Mouse (Mus musculus) megakaryocyte, embryonic 14.5 days (primary cell): Measurements from ENCODE around the gene Mmp28. TPM values are rescaled to one million over a fixed set of nuclear protein-coding genes. Genes with fewer than 3 reads are reported as not detected.

Source experiments
- H3K27me3 ChIP-seq: replicated peaks from 2 replicates; pipeline ENCODE3; 2012; ENCODE audit warnings: inconsistent platforms
- H3K36me3 ChIP-seq: replicated peaks from 2 replicates; pipeline ENCODE3; 2012; ENCODE audit warnings: low read length, inconsistent platforms, mixed read lengths
- H3K4me1 ChIP-seq: 2 replicates; pipeline ENCODE4 v1.6.1; 2012; ENCODE audit warnings: inconsistent platforms
- H3K4me3 ChIP-seq: replicated peaks from 2 replicates; pipeline ENCODE3; 2012; ENCODE audit warnings: moderate library complexity, mild to moderate bottlenecking, inconsistent platforms
- H3K9me3 ChIP-seq: 2 replicates; pipeline ENCODE4 v1.6.1; 2012; ENCODE audit warnings: inconsistent platforms
- FLI1 ChIP-seq: IDR thresholded peaks from 2 replicates; pipeline ENCODE4 v1.6.1; 2012; ENCODE audit warnings: low read length, inconsistent platforms, mixed read lengths
- GATA1 ChIP-seq: IDR thresholded peaks from 3 replicates; pipeline ENCODE4 v1.6.1; 2012; ENCODE audit warnings: mixed read lengths, low read length, inconsistent platforms, borderline replicate concordance
- polyA plus RNA-seq: library from polyadenylated mRNA; stranded (reverse); fragments of >175 nt; gene quantifications from 2 replicates; pipeline ENCODE4 v1.2.3, GENCODE M21; 2012; ENCODE audit warnings: low replicate concordance; ENCODE audit not compliant: insufficient read depth

Gene Mmp28
- 1.3 TPM in 1 of 2 replicates, not detected in the other for polyA plus RNA-seq

DNA sequence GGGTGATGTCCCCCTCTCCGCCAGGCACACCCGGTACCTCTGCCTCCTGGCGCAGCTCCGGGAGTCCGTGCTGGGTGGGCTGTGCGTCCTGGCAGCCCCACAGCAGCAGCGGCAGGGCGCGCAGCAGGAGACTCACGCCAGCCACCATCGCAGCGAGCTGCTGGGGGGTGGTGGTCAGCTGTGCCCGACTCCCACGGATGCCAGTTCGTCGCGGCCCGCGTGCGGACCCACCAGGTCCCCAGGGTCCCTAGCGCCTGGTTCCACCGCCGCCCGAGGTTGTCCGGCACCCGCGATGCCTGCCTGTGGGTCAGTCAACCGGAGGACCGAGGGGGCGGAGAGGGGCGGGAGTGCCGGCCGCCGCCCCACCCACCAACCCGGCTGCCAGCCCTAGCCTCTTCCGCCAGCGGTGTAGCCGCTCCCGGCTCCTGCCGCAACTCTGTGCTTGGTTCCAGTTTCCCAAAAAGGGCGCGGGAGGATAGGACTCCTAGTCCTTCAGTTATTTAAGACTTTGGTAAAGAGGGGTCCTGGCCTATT, at the start of gene Mmp28:
Mmp28 (minus strand) TSS at position 361 of the 534 bp plus-strand sequence.
- Histone ChIP-seq H3K4me1 (peaks cover 34% of the 10 kb centered on the region), H3K27me3 (peaks cover 82% of the 10 kb centered on the region), H3K36me3 (no peaks in the 10 kb centered on the region), H3K9me3 (0 out of 2 replicates have a peak, but pooled peaks cover 5% of the 10 kb centered on the region), H3K4me3 (peak within 1 kb of the TSS; percentile 95)
- TF ChIP-seq FLI1 (no peak), GATA1 (no peak)

- TF ChIP-seq GATA1, result no peak
- no peak for TF ChIP-seq FLI1
- peaks cover 6% of the 10 kb centered on the region for H3K27me3 ChIP-seq
- peaks cover 38% of the 10 kb centered on the region for H3K36me3 ChIP-seq
- H3K4me3 ChIP-seq, result no peak overlapping the region
- peaks cover 1% of the 10 kb centered on the region; the same call in 1 of the 2 replicates for H3K9me3 ChIP-seq
- peaks cover 26% of the 10 kb centered on the region for H3K4me1 ChIP-seq
Observed at GRCm38 (mm10) chr11:83509521-83509920, 46.6 kb upstream of the Mmp28 start.

- no peak overlapping the region for H3K4me3 ChIP-seq
- H3K27me3 ChIP-seq, result no peaks in the 10 kb centered on the region
- H3K36me3 ChIP-seq, result peaks cover 82% of the 10 kb centered on the region
- H3K4me1 ChIP-seq, result peaks cover 17% of the 10 kb centered on the region
- no peaks in the 10 kb centered on the region for H3K9me3 ChIP-seq
- no peak for TF ChIP-seq GATA1
- TF ChIP-seq FLI1, result no peak
Observed at GRCm38 (mm10) chr11:83504308-83504707, 41.4 kb upstream of the Mmp28 start.

GRCm38 (mm10) chr11:83495571-83495970, 32.7 kb upstream of the Mmp28 start:
- H3K4me1 ChIP-seq, result peaks cover 20% of the 10 kb centered on the region
- H3K9me3 ChIP-seq, result no peaks in the 10 kb centered on the region
- H3K36me3 ChIP-seq, result peaks cover 42% of the 10 kb centered on the region
- H3K4me3 ChIP-seq, result no peak overlapping the region
- H3K27me3 ChIP-seq, result no peaks in the 10 kb centered on the region
- TF ChIP-seq FLI1 (no peak), GATA1 (no peak)

- Histone ChIP-seq H3K36me3 (peaks cover 46% of the 10 kb centered on the region), H3K9me3 (no peaks in the 10 kb centered on the region), H3K4me3 (no peak overlapping the region), H3K27me3 (no peaks in the 10 kb centered on the region), H3K4me1 (peaks cover 13% of the 10 kb centered on the region)
- TF ChIP-seq FLI1 (no peak), GATA1 (no peak)
Observed at GRCm38 (mm10) chr11:83491488-83491887, 28.6 kb upstream of the Mmp28 start.

DNA sequence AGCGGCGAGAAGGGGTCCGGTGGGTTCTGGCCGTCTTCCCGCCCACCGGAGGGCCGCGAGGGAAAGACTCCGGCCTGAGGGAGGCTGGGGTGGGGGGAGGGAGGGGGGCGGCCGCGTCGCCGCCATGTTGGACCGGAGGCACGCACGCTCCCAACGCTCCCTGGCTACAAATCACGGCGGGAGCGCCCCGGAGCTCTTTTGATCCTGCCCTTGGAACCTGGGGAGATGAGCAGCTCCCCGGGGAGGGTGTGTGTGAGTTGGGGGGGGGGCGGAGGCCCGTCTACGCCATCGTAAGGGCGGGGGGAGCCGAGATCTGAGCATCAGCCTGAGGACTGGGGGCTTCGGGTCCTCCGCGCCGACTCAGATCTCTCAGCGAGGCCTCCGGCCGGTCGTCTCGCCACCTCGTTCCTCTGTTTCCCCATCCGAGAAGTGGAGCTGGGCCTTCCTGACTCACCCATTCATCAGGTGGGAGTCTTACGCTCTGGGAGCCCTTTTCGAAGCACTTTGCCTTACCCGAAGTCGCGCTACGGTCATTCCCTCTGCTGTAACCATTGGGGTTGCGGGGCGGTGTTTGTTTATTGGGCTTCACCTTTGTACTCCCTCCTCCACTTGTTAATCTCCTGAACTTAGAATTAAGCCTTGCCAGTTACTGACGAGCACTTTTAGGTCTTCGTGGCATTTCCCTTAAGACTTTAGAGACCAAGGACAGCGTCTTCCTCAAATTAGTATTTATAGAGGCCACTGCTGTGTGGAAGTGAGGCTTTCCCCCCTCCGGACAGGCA, 10.6 kb upstream of the Mmp28 start:
- peaks cover 16% of the 10 kb centered on the region for H3K36me3 ChIP-seq
- H3K4me1 ChIP-seq, result peaks cover 31% of the 10 kb centered on the region

GRCm38 (mm10) chr11:83472324-83473234, 9.7 kb upstream of the Mmp28 start, which contains the start of gene Taf15:
Gene Taf15 (plus strand): TSS chr11:83473086.
- Histone ChIP-seq H3K4me1 (peaks cover 27% of the 10 kb centered on the region), H3K4me3 (peak within 1 kb of the TSS; percentile 93), H3K9me3 (peaks cover 16% of the 10 kb centered on the region), H3K27me3 (peaks cover 13% of the 10 kb centered on the region), H3K36me3 (peaks cover 11% of the 10 kb centered on the region)
- no peak for TF ChIP-seq FLI1
- no peak for TF ChIP-seq GATA1

More for the DNA sequence above, 10.6 kb upstream of the Mmp28 start:
- Histone ChIP-seq H3K9me3 (peaks cover 10% of the 10 kb centered on the region), H3K4me3 (peak overlapping the region; percentile 93), H3K27me3 (peaks cover 9% of the 10 kb centered on the region)
- no peak for TF ChIP-seq FLI1
- TF ChIP-seq GATA1, result no peak

- peaks cover 34% of the 10 kb centered on the region for H3K4me1 ChIP-seq
- H3K27me3 ChIP-seq, result peaks cover 17% of the 10 kb centered on the region
- peaks cover 19% of the 10 kb centered on the region for H3K9me3 ChIP-seq
- TF ChIP-seq GATA1 (no peak), FLI1 (no peak)
- H3K36me3 ChIP-seq, result peaks cover 6% of the 10 kb centered on the region
- peak overlapping the region; percentile 93 for H3K4me3 ChIP-seq
Observed at GRCm38 (mm10) chr11:83471766-83472165, 8.9 kb upstream of the Mmp28 start.

GRCm38 (mm10) chr11:83468765-83469164, 5.9 kb upstream of the Mmp28 start:
- Histone ChIP-seq H3K27me3 (peaks cover 44% of the 10 kb centered on the region), H3K4me3 (no peak overlapping the region), H3K4me1 (peaks cover 26% of the 10 kb centered on the region), H3K36me3 (peaks cover 3% of the 10 kb centered on the region), H3K9me3 (peaks cover 19% of the 10 kb centered on the region)
- TF ChIP-seq GATA1 (no peak), FLI1 (no peak)
